Mouse (Mus musculus) erythroblast, embryonic 14.5 days (primary cell): ENCODE data around the gene Pptc7.

Source experiments
- GATA1 ChIP-seq: IDR thresholded peaks from 2 replicates; pipeline ENCODE4 v1.6.1; 2012; ENCODE audit warnings: low read length, inconsistent platforms, mixed read lengths
- TAL1 ChIP-seq: IDR thresholded peaks from 3 replicates; pipeline ENCODE4 v1.6.1; 2012; ENCODE audit warnings: low read length, inconsistent platforms, mixed read lengths

GRCm38 (mm10) chr5:122274785-122275184, 9.4 kb upstream of the Pptc7 start:
- TF ChIP-seq TAL1, result no peak
- TF ChIP-seq GATA1, result no peak
